Mouse (Mus musculus): Measurements from ENCODE around the gene Mtx3.

DNA sequence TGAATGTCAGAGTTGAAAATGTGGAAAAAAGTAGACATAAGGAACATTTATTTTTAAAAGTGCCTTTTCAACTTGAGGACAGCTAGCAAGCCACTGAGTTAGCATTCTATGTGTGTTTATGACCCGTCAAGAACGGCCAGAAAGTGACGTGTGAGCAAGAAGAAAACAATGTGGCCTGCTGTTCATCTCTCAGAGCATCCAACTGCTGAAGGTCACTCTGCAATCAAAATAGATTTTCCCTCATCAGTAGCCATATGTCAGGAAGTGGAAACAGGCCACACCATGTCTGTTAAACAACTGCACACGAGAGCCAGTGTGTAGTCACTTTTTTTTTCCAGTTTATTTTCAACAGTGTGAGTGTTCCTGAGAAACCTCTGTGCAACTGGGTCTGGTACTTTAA is 35.0 kb downstream of the Mtx3 start:
- TF ChIP-seq CTCF (IDR thresholded peaks at IDR 0.05; ENCODE audit: insufficient read depth, low read depth, low read length) (no peak), POLR2A (IDR thresholded peaks at IDR 0.05; ENCODE audit: insufficient read depth, low read depth, low read length) (no peak)

All from olfactory bulb, adult 2 months (tissue).